Mouse (Mus musculus) small intestine, adult 2 months (tissue): ENCODE measurements around the gene Epha4.

Experiments used
- CTCF ChIP-seq: fragments of 200-500 bp; IDR thresholded peaks from 2 replicates; pipeline ENCODE4 v1.5.1; 2012; ENCODE audit warnings: low read depth, mild to moderate bottlenecking, control low read depth, inconsistent platforms, low read length, moderate library complexity, mixed read lengths; ENCODE audit not compliant: insufficient replicate concordance, insufficient read length; ENCODE audit errors: extremely low read depth
- POLR2A ChIP-seq: fragments of 200-500 bp; IDR thresholded peaks from 2 replicates; pipeline ENCODE4 v1.6.1; 2012; ENCODE audit warnings: low read depth, mild to moderate bottlenecking, control low read depth, inconsistent platforms, low read length, moderate library complexity

GRCm38 (mm10) chr1:77513411-77513941 is 1.4 kb downstream of the Epha4 start:
- TF ChIP-seq CTCF (no peak), POLR2A (no peak)
